Mouse (Mus musculus) CH12.LX (cell line): ENCODE results near the gene Pitpnm3. TPM values are rescaled to one million over a fixed set of nuclear protein-coding genes. Genes with fewer than 3 reads are reported as not detected.

Experiments
- DNase-seq: peaks from one replicate; pipeline ENCODE4 v3.0.0-alpha.2; 2013; ENCODE audit errors: extremely low read depth
- H3K27ac ChIP-seq: 2 replicates; pipeline ENCODE4 v1.5.1; 2012; ENCODE audit warnings: low read depth, mild to moderate bottlenecking, control low read depth, moderate library complexity; ENCODE audit not compliant: insufficient read depth
- H3K27me3 ChIP-seq: replicated peaks from 2 replicates; pipeline ENCODE3; 2012; ENCODE audit warnings: inconsistent platforms
- H3K36me3 ChIP-seq, 2 experiments: replicated peaks in 1 of 2; 2 replicates each; pipeline versions ENCODE3 to v1.6.1; 2012; ENCODE audit warnings: inconsistent platforms in 1 of 2, low read length in 1 of 2, mild to moderate bottlenecking in 1 of 2, mixed read lengths in 1 of 2, moderate library complexity in 1 of 2; ENCODE audit not compliant: control insufficient read depth in 1 of 2, insufficient read depth in 1 of 2
- H3K4me1 ChIP-seq, 2 experiments: 2 replicates each; pipeline ENCODE4 v1.6.1; 2012; ENCODE audit warnings: inconsistent platforms in 1 of 2, moderate library complexity in 1 of 2; ENCODE audit not compliant: insufficient read depth in 2 of 2, control insufficient read depth in 1 of 2
- H3K4me2 ChIP-seq: 2 replicates; pipeline ENCODE4 v1.6.1; 2012; ENCODE audit warnings: low read depth, mild to moderate bottlenecking, control low read depth; ENCODE audit not compliant: poor library complexity, insufficient read depth, severe bottlenecking
- H3K4me3 ChIP-seq, 3 experiments: fragments of 150-350 bp in 1 of 3; sonication (generic) in 1 of 3; replicated peaks in 1 of 3; 2 replicates each; pipeline versions ENCODE3 to v1.5.1; 2011 to 2012; ENCODE audit warnings: low read depth in 2 of 3, low read length in 2 of 3, mild to moderate bottlenecking in 2 of 3, moderate library complexity in 2 of 3, control low read depth in 1 of 3, improper control_type of control experiment in 1 of 3, inconsistent platforms in 1 of 3, mixed read lengths in 1 of 3; ENCODE audit not compliant: poor library complexity in 1 of 3
- H3K79me2 ChIP-seq: replicated peaks from 2 replicates; pipeline ENCODE4 v1.6.1; 2012; ENCODE audit warnings: mild to moderate bottlenecking, moderate library complexity; ENCODE audit not compliant: control insufficient read depth, poor library complexity, insufficient read depth, severe bottlenecking; ENCODE audit errors: extremely low read depth
- H3K9ac ChIP-seq: 2 replicates; pipeline ENCODE4 v1.6.1; 2012; ENCODE audit warnings: low read depth, mild to moderate bottlenecking, control low read depth, moderate library complexity; ENCODE audit not compliant: insufficient read depth
- H3K9me3 ChIP-seq: replicated peaks from 2 replicates; pipeline ENCODE3; 2012; ENCODE audit warnings: low read length, inconsistent platforms, mixed read lengths
- BHLHE40 ChIP-seq: IDR thresholded peaks from 2 replicates; pipeline ENCODE4 v1.6.1; 2011; ENCODE audit warnings: mild to moderate bottlenecking, low read depth, low read length, improper control_type of control experiment
- CHD1 ChIP-seq: IDR thresholded peaks from 2 replicates; pipeline ENCODE4 v1.6.1; 2012; ENCODE audit warnings: low read depth, low read length, improper control_type of control experiment, inconsistent platforms
- CHD2 ChIP-seq: IDR thresholded peaks from 2 replicates; pipeline ENCODE4 v1.6.1; 2011; ENCODE audit warnings: low read length, improper control_type of control experiment
- CTCF ChIP-seq, 2 experiments: IDR thresholded peaks in 1 of 2; conservative IDR thresholded peaks in 1 of 2; 2 replicates each; pipeline ENCODE4 v1.5.1; 2011 to 2012; ENCODE audit warnings: low read depth in 2 of 2, low read length in 2 of 2, improper control_type of control experiment in 1 of 2, inconsistent platforms in 1 of 2, mild to moderate bottlenecking in 1 of 2, moderate library complexity in 1 of 2
- EP300 ChIP-seq: IDR thresholded peaks from 2 replicates; pipeline ENCODE4 v1.6.1; 2011; ENCODE audit warnings: low read length, improper control_type of control experiment
- GABPA ChIP-seq: IDR thresholded peaks from 2 replicates; pipeline ENCODE4 v1.6.1; 2012; ENCODE audit warnings: low read depth, low read length, improper control_type of control experiment, inconsistent platforms; ENCODE audit not compliant: insufficient replicate concordance
- HCFC1 ChIP-seq: IDR thresholded peaks from 2 replicates; pipeline ENCODE4 v1.6.1; 2012; ENCODE audit warnings: low read depth, mild to moderate bottlenecking, inconsistent platforms, low read length, improper control_type of control experiment
- IRF4 ChIP-seq: IDR thresholded peaks from 2 replicates; pipeline ENCODE4 v1.6.1; 2014; ENCODE audit warnings: low read depth, mild to moderate bottlenecking, inconsistent platforms, low read length, improper control_type of control experiment
- JUN ChIP-seq: IDR thresholded peaks from 2 replicates; pipeline ENCODE4 v1.6.1; 2011; ENCODE audit warnings: low read depth, mild to moderate bottlenecking, low read length, improper control_type of control experiment, moderate library complexity; ENCODE audit not compliant: insufficient read depth
- JUND ChIP-seq: conservative IDR thresholded peaks from 2 replicates; pipeline ENCODE4 v1.6.1; 2011; ENCODE audit warnings: low read depth, low read length, improper control_type of control experiment
- KAT2A ChIP-seq: IDR thresholded peaks from 2 replicates; pipeline ENCODE4 v1.6.1; 2012; ENCODE audit warnings: low read length, improper control_type of control experiment, inconsistent platforms; ENCODE audit not compliant: insufficient replicate concordance
- MAFK ChIP-seq: IDR thresholded peaks from 2 replicates; pipeline ENCODE4 v1.6.1; 2011; ENCODE audit warnings: low read length, improper control_type of control experiment; ENCODE audit not compliant: insufficient replicate concordance
- MAX ChIP-seq: IDR thresholded peaks from 2 replicates; pipeline ENCODE4 v1.6.1; 2011; ENCODE audit warnings: low read length, improper control_type of control experiment
- MAZ ChIP-seq: IDR thresholded peaks from 2 replicates; pipeline ENCODE4 v1.6.1; 2012; ENCODE audit warnings: low read depth, mild to moderate bottlenecking, inconsistent platforms, low read length, improper control_type of control experiment, moderate library complexity
- MEF2A ChIP-seq: IDR thresholded peaks from 2 replicates; pipeline ENCODE4 v1.6.1; 2014; ENCODE audit warnings: low read depth, mild to moderate bottlenecking, inconsistent platforms, low read length, improper control_type of control experiment, borderline replicate concordance
- MYC ChIP-seq: IDR thresholded peaks from 2 replicates; pipeline ENCODE4 v1.6.1; 2011; ENCODE audit warnings: low read depth, mild to moderate bottlenecking, improper control_type of control experiment, low read length
- NELFE ChIP-seq: IDR thresholded peaks from 2 replicates; pipeline ENCODE4 v1.6.1; 2011; ENCODE audit warnings: low read depth, low read length, improper control_type of control experiment
- NRF1 ChIP-seq: IDR thresholded peaks from 2 replicates; pipeline ENCODE4 v1.6.1; 2014; ENCODE audit warnings: low read depth, mild to moderate bottlenecking, inconsistent platforms, low read length, improper control_type of control experiment, moderate library complexity
- POLR2A ChIP-seq: IDR thresholded peaks from 2 replicates; pipeline ENCODE4 v1.6.1; 2011; ENCODE audit warnings: low read depth, mild to moderate bottlenecking, improper control_type of control experiment, low read length
- POLR2AphosphoS2 ChIP-seq: IDR thresholded peaks from 2 replicates; pipeline ENCODE4 v1.6.1; 2011; ENCODE audit warnings: low read depth, low read length, improper control_type of control experiment
- RAD21 ChIP-seq: IDR thresholded peaks from 2 replicates; pipeline ENCODE4 v1.6.1; 2011; ENCODE audit warnings: low read depth, mild to moderate bottlenecking, low read length, improper control_type of control experiment, moderate library complexity
- RCOR1 ChIP-seq: conservative IDR thresholded peaks from 2 replicates; pipeline ENCODE4 v1.6.1; 2012; ENCODE audit warnings: low read depth, mild to moderate bottlenecking, inconsistent platforms, low read length, improper control_type of control experiment
- SMC3 ChIP-seq: IDR thresholded peaks from 2 replicates; pipeline ENCODE4 v1.6.1; 2011; ENCODE audit warnings: low read depth, low read length, improper control_type of control experiment
- TBP ChIP-seq: conservative IDR thresholded peaks from 2 replicates; pipeline ENCODE4 v1.6.1; 2011; ENCODE audit warnings: low read depth, low read length, improper control_type of control experiment
- TCF12 ChIP-seq: IDR thresholded peaks from 2 replicates; pipeline ENCODE4 v1.6.1; 2014; ENCODE audit warnings: low read depth, mild to moderate bottlenecking, inconsistent platforms, low read length, improper control_type of control experiment
- UBTF ChIP-seq: IDR thresholded peaks from 2 replicates; pipeline ENCODE4 v1.6.1; 2012; ENCODE audit warnings: low read depth, mild to moderate bottlenecking, inconsistent platforms, low read length, improper control_type of control experiment, moderate library complexity
- USF1 ChIP-seq: IDR thresholded peaks from 2 replicates; pipeline ENCODE4 v1.6.1; 2014; ENCODE audit warnings: low read depth, mild to moderate bottlenecking, inconsistent platforms, low read length, improper control_type of control experiment
- USF2 ChIP-seq: conservative IDR thresholded peaks from 2 replicates; pipeline ENCODE4 v1.6.1; 2011; ENCODE audit warnings: low read depth, low read length, improper control_type of control experiment
- ZC3H11A ChIP-seq: IDR thresholded peaks from 2 replicates; pipeline ENCODE4 v1.6.1; 2012; ENCODE audit warnings: low read depth, mild to moderate bottlenecking, inconsistent platforms, low read length, improper control_type of control experiment
- ZKSCAN1 ChIP-seq: IDR thresholded peaks from 2 replicates; pipeline ENCODE4 v1.6.1; 2012; ENCODE audit warnings: low read depth, inconsistent platforms, low read length, improper control_type of control experiment, borderline replicate concordance
- ZNF384 ChIP-seq: IDR thresholded peaks from 2 replicates; pipeline ENCODE4 v1.6.1; 2012; ENCODE audit warnings: low read depth, low read length, improper control_type of control experiment, inconsistent platforms
- dilution Hi-C: fragments of 300-500 bp; cut with MboI; formaldehyde crosslinking; loops from 2 replicates; pipeline ENCODE4 v1.14.3; 2020; ENCODE audit warnings: low sequenced_read_pairs; ENCODE audit not compliant: extremely low pct_unique_long_range_greater_than_20kb, extremely low pct_ligation_motif_present
- in situ Hi-C: fragments of 300-500 bp; cut with MboI; formaldehyde crosslinking; loops from 3 replicates; pipeline ENCODE4 v1.14.3; 2019; ENCODE audit warnings: low sequenced_read_pairs, low pct_ligation_motif_present, low pct_unique_long_range_greater_than_20kb, mixed read lengths
- polyA plus RNA-seq: library from polyadenylated mRNA; unstranded; fragments of >175 nt; gene quantifications from 2 replicates; pipeline ENCODE4 v1.2.1, GENCODE M21; 2012; ENCODE audit warnings: low read depth; ENCODE audit not compliant: insufficient read length
- total RNA-seq, 2 experiments: library from RNA; depleted of rRNA; stranded (reverse); fragments of 300-350 nt in 1 of 2; fragments of >200 nt in 1 of 2; gene quantifications; 2 replicates each; pipeline ENCODE4 v1.2.3; 2012 to 2014

The Pitpnm3 gene
- total and polyA plus RNA-seq, 3 experiments, result 0.08 to 0.59 (median 0.31) TPM

GRCm38 (mm10) chr11:72078647-72079046 lies 56.9 kb downstream of the Pitpnm3 start:
- no peak overlapping the region for H3K9ac ChIP-seq
- dilution Hi-C loops (no loop called here), in situ Hi-C loops (no loop called here)
- H3K9me3 ChIP-seq, result no peaks in the 10 kb centered on the region
- H3K4me1 ChIP-seq, result peaks cover 0 to 10% of the 10 kb centered on the region in 2 experiments; a peak in 2 of 4 replicates
- peaks cover 44% of the 10 kb centered on the region for H3K27me3 ChIP-seq
- no peaks in the 10 kb centered on the region for H3K79me2 ChIP-seq
- H3K36me3 ChIP-seq, result no peaks in the 10 kb centered on the region
- H3K27ac ChIP-seq, result no peak overlapping the region
- H3K4me3 ChIP-seq, result no peak overlapping the region
- H3K4me2 ChIP-seq, result no peak overlapping the region
- DNase-seq, result no peak
- TF ChIP-seq MYC, result no peak
- TF ChIP-seq POLR2AphosphoS2, result no peak
- no peak for TF ChIP-seq POLR2A
- no peak for TF ChIP-seq JUND
- no peak for TF ChIP-seq MEF2A
- TF ChIP-seq EP300, result no peak
- TF ChIP-seq ZC3H11A, result no peak
- no peak for TF ChIP-seq UBTF
- no peak for TF ChIP-seq TCF12
- no peak for TF ChIP-seq ZKSCAN1
- no peak for TF ChIP-seq USF2
- no peak for TF ChIP-seq MAFK
- no peak for TF ChIP-seq NELFE
- no peak for TF ChIP-seq IRF4
- TF ChIP-seq MAX, result no peak
- TF ChIP-seq GABPA, result no peak
- TF ChIP-seq SMC3, result no peak
- TF ChIP-seq CHD2, result no peak

GRCm38 (mm10) chr11:72078056-72078455 lies 57.5 kb downstream of the Pitpnm3 start:
- dilution Hi-C loops (no loop called here), in situ Hi-C loops (no loop called here)
- Histone ChIP-seq H3K4me1 (peaks cover 0 to 8% of the 10 kb centered on the region in 2 experiments; a peak in 2 of 4 replicates), H3K4me3 (no peak overlapping the region), H3K27me3 (peaks cover 50% of the 10 kb centered on the region), H3K79me2 (no peaks in the 10 kb centered on the region), H3K27ac (no peak overlapping the region), H3K9me3 (no peaks in the 10 kb centered on the region), H3K36me3 (no peaks in the 10 kb centered on the region), H3K4me2 (no peak overlapping the region), H3K9ac (no peak overlapping the region)
- TF ChIP-seq JUN (no peak), EP300 (no peak), TBP (no peak), USF2 (no peak), CHD1 (no peak), NRF1 (no peak), MAZ (no peak), BHLHE40 (no peak), NELFE (no peak), POLR2AphosphoS2 (no peak), RCOR1 (no peak), KAT2A (no peak), SMC3 (peak; percentile 54), CTCF (conservative IDR thresholded peaks at IDR 0.05 in 1 of 2, IDR thresholded peaks at IDR 0.05 in 1 of 2; ENCODE audit: low read depth in 2 of 2, low read length in 2 of 2) (peak; percentile 25 to 73; a peak in 2 of 4 replicates), JUND (no peak), USF1 (no peak), MAX (no peak), GABPA (no peak), RAD21 (peak; percentile 75), TCF12 (no peak), MYC (no peak), HCFC1 (no peak), ZNF384 (no peak)
- DNase-seq, result peak; percentile 52
